Mouse (Mus musculus) midbrain, embryonic 10.5 days (tissue): Measurements from ENCODE around the gene Pfn4. TPM values are rescaled to one million over a fixed set of nuclear protein-coding genes. Genes with fewer than 3 reads are reported as not detected.

Source experiments
- DNase-seq: peaks from one replicate; pipeline ENCODE4 v3.0.0-alpha.2; 2017; ENCODE audit warnings: low spot score
- H3K27ac ChIP-seq: fragments of 300-500 bp; sonication (generic); replicated peaks from 2 replicates; pipeline ENCODE4 v1.5.1; 2016; ENCODE audit warnings: mild to moderate bottlenecking
- H3K27me3 ChIP-seq: fragments of 300-500 bp; sonication (generic); 2 replicates; pipeline ENCODE4 v1.6.1; 2016; ENCODE audit warnings: low read depth, mild to moderate bottlenecking; ENCODE audit not compliant: poor library complexity, severe bottlenecking
- H3K36me3 ChIP-seq: fragments of 300-500 bp; sonication (generic); 2 replicates; pipeline ENCODE4 v1.6.1; 2016; ENCODE audit warnings: mild to moderate bottlenecking, moderate library complexity
- H3K4me1 ChIP-seq: fragments of 300-500 bp; sonication (generic); 2 replicates; pipeline ENCODE4 v1.6.1; 2016
- H3K4me3 ChIP-seq: fragments of 300-500 bp; sonication (generic); 2 replicates; pipeline ENCODE4 v1.5.1; 2016; ENCODE audit warnings: mild to moderate bottlenecking, moderate library complexity
- H3K9me3 ChIP-seq: fragments of 300-500 bp; sonication (generic); replicated peaks from 2 replicates; pipeline ENCODE4 v1.6.1; 2016; ENCODE audit warnings: mild to moderate bottlenecking
- WGBS: fragments of 180-500 bp; shearing (Covaris S2); methylation state at CpG from one replicate; pipeline ENCODE4 v1.1.7; 2016; 5-methylcytosine and 5-hydroxymethylcytosine counted together
- polyA plus RNA-seq: library from polyadenylated mRNA; unstranded; fragments of >200 nt; fragmentation: Nextera tagmentation; extraction: Ambion mirVana; gene quantifications from 2 replicates; pipeline ENCODE4 v1.2.1, GENCODE M21; 2016

Gene Pfn4
- polyA plus RNA-seq, 1 experiment from 2014 or later = 2.8 TPM

DNA sequence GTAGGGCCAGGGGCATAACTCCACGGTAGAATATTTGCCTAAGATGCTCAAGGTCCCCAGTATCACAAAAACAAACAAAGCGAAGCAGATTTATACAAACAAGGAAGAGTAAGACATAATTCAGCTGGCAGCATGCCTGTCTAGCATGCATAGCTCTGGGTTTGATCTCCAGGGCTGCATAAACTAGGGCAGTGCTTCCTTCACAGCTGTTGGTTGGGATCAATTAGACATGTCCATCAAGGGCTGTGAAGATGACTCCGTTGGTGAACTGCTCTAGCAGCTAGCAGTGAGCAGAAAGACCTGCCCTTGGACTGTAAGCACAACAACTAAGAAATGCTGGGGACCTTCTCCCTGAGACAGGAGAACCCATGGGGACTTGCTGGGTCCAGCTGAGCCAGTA is 42.9 kb downstream of the Pfn4 start:
- DNase-seq = no peak
- Histone ChIP-seq H3K4me3 (no peak overlapping the region), H3K4me1 (peaks cover 4% of the 10 kb centered on the region), H3K36me3 (no peaks in the 10 kb centered on the region), H3K9me3 (0 out of 2 replicates have a peak, but pooled peaks cover 3% of the 10 kb centered on the region), H3K27ac (no peak overlapping the region), H3K27me3 (no peaks in the 10 kb centered on the region)
- 76% methylated on average over 3 of the region's 3 CpGs for WGBS

DNA sequence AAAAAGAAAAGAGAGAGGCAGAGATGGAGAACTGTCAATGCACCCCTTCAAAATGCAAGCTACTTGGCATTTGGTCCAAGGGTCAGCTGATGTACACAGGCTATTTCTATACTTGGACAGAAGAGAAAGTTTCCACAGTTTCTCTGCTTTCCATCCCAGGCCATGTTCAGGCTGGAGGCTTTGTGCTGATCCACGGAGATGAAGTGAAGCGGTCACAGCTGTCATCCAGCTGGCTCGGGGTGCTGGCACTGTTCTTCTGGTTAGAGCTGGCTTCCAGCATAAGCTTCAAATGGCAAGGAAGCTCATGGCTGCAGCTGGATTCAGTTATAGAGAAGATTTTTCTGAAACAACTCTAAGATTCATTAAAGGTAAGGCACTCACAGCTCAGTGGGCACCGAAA is 44.8 kb downstream of the Pfn4 start:
- 0 out of 2 replicates have a peak, but pooled peaks cover 3% of the 10 kb centered on the region for H3K9me3 ChIP-seq
- DNase-seq = no peak
- WGBS = 87% methylated on average over 4 of the region's 4 CpGs
- peaks cover 15% of the 10 kb centered on the region for H3K4me1 ChIP-seq
- no peaks in the 10 kb centered on the region for H3K36me3 ChIP-seq
- no peaks in the 10 kb centered on the region for H3K27me3 ChIP-seq
- no peak overlapping the region for H3K4me3 ChIP-seq
- H3K27ac ChIP-seq = no peak overlapping the region

DNA sequence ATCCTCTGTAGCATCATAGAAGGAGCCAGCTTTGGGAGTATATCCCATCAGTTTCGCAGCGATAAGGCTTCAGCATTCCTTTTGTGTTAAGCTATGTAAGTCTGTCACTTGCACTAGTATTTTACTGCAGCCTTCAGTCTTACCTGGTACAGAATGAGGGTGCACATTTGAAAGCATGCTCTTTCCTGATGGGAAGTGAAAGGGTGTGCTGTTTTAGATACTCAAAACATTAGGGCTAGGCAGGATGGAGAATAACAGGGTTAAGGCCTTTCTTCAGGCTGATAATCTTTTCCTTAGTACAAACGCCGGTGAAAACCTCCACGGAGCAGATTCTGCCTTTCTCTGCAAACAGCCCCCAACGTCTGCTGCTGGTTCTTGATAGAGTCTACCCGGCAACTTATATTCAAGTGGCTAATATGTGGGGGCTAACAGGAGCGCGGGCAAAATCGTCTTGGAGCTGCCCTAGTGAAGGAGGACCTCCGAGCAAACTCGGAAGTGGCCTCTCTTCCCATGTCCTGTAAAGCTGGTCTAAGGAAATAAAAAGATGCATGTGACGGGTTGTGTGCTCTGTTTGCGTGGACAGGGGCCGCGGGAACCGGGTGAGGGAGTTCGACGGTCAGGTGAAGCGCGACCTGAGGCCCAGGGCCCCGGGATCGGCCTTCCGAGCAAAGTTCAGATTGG is 48.0 kb downstream of the Pfn4 start:
- Histone ChIP-seq H3K9me3 (no peaks in the 10 kb centered on the region), H3K27ac (peak overlapping the region; percentile 87), H3K4me1 (peaks cover 23% of the 10 kb centered on the region), H3K4me3 (peak overlapping the region; percentile 88), H3K27me3 (no peaks in the 10 kb centered on the region), H3K36me3 (peaks cover 20% of the 10 kb centered on the region)
- WGBS = 13% methylated on average over 24 of the region's 24 CpGs
- no peak for DNase-seq

DNA sequence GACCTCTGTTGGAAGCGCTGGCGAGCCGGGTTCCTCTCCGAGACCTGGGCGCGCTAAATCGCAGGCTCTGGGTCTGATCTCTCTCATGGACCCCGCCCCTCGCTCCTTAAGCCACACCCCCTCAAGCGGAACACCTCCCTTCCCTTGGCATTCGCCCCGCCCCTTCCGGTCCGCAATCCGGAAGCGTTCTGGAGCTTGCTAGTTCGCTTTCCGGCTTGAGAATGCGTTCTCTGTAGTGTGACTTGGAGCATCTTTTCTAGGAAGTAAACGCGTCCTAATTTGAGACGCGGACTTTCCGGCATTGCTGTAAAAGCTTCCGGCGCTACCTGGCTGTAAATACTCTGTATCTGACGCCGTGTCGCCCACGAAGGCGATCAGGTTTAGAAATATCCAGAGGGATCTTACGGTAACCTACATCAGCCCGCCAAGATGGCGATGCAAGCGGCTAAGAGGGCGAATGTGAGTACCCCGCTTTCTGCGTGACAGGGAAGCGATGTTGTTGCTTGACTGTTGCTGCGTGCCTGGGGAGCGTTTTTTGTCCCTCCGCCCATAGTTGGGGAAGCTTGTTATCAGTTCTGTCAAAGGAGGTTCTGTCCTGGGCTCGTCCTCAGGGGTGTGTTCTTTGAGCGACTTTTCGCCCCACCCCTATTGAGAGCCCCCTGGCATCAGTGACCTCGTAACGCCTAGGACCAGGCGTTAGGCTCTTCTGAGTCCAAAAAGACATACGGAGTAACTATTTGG is 48.7 kb downstream of the Pfn4 start, which contains the start of gene Sf3b6:
TSS of gene Sf3b6 (plus strand) at position 184 of the 741 bp plus-strand sequence.
- H3K4me1 ChIP-seq = peaks cover 23% of the 10 kb centered on the region
- peaks cover 27% of the 10 kb centered on the region for H3K36me3 ChIP-seq
- peak; percentile 99 for DNase-seq
- WGBS = under 1% methylated on average over 49 of the region's 49 CpGs
- H3K27ac ChIP-seq = peak within 1 kb of the TSS; percentile 87
- no peaks in the 10 kb centered on the region for H3K27me3 ChIP-seq
- H3K9me3 ChIP-seq = no peaks in the 10 kb centered on the region
- H3K4me3 ChIP-seq = peak within 1 kb of the TSS; percentile 88

DNA sequence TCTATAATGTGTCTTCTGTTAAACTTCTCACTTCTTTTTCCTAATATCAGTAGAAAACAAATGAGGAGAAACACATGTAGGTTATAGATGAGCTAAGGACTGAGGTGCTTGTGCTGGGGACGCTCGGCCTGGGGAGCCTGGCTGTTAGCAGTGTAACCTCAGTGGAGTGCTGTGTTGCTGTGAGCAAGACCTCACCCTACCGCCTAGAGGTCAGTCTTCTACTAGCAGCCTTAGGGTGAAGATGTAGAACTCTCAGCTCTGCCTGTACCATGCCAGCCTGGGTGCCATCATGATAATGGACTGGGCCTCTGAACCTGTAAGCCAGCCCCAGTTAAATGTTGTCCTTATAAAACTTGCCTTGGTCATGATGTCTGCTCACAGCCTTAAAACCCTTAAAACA is 58.4 kb downstream of the Pfn4 start:
- peaks cover 77% of the 10 kb centered on the region for H3K36me3 ChIP-seq
- no peaks in the 10 kb centered on the region for H3K27me3 ChIP-seq
- no peaks in the 10 kb centered on the region for H3K9me3 ChIP-seq
- no peak overlapping the region for H3K4me3 ChIP-seq
- 85% methylated on average over 3 of the region's 3 CpGs for WGBS
- no peak overlapping the region for H3K27ac ChIP-seq
- DNase-seq = no peak
- H3K4me1 ChIP-seq = no peaks in the 10 kb centered on the region

Other genes with a start within 250 kb of the Pfn4 start
- gene Itsn2, start 176.4 kb upstream of the Pfn4 start, polyA plus RNA-seq = 12.3 and 13.3 TPM in 2 replicates
- not detected in 2 replicates for gene Gm3625, start 176.1 kb upstream of the Pfn4 start, polyA plus RNA-seq
- gene Fam228a, start 30.6 kb upstream of the Pfn4 start, polyA plus RNA-seq = 0.20 and 0.35 TPM in 2 replicates
- 2.6 and 3.3 TPM in 2 replicates for gene Fam228b, start 245 bp downstream of the Pfn4 start, polyA plus RNA-seq
- 319 and 337 TPM in 2 replicates for gene Sf3b6, start 48.5 kb downstream of the Pfn4 start, polyA plus RNA-seq
- gene Fkbp1b, start 72.6 kb downstream of the Pfn4 start, polyA plus RNA-seq = 4.3 and 8.1 TPM in 2 replicates
- gene Wdcp, start 74.3 kb downstream of the Pfn4 start, polyA plus RNA-seq = 25.1 and 28.5 TPM in 2 replicates
- 3.5 and 4.6 TPM in 2 replicates for gene Mfsd2b, start 105.3 kb downstream of the Pfn4 start, polyA plus RNA-seq
- 19.1 and 21.1 TPM in 2 replicates for gene Ubxn2a, start 138.7 kb downstream of the Pfn4 start, polyA plus RNA-seq
- 12.4 and 12.9 TPM in 2 replicates for gene Atad2b, start 148.3 kb downstream of the Pfn4 start, polyA plus RNA-seq